In genomic region chr15:86124359-86124758, GRCm38 (mm10) we compare ENCODE assay signal across 9 mouse cellular contexts.
DNase-seq lines count a peak whose midpoint lies in the region; ATAC-seq and TF ChIP-seq lines count a peak whose summit lies in the region.
"Had no signal": no experiment of that assay in that cellular context is flagged by ENCODE, and none has a peak within 500 bp of the region (broad histone marks: within the 10 kb centered on the region; RNA-seq: fewer than 3 reads in every experiment).

No protein-coding gene starts in this region.

- peaks cover 65% of the 10 kb centered on the region for H3K36me3 ChIP-seq in heart, embryonic 10.5 days
- H3K36me3 ChIP-seq in embryonic facial prominence, embryonic 14.5 days (ENCODE audit: control insufficient read depth, insufficient read depth, low read length), result peaks cover 67% of the 10 kb centered on the region

- H3K4me3 ChIP-seq in heart, embryonic 10.5 days, result no peak overlapping the region
- no peak overlapping the region for H3K4me3 ChIP-seq in bone marrow, adult 2 months (replicated peaks; ENCODE audit: control insufficient read depth, low read depth, low read length)
- H3K4me3 ChIP-seq in embryonic facial prominence, embryonic 14.5 days (ENCODE audit: low read depth, low read length), result no peak overlapping the region
- H3K4me3 ChIP-seq: liver, embryonic 15.5 days had no signal

- TF ChIP-seq CTCF in bone marrow, adult 2 months (IDR thresholded peaks at IDR 0.05; ENCODE audit: control insufficient read depth, insufficient read depth, low read length), result peak; percentile 61

- peak; percentile 70 for ATAC-seq in embryonic facial prominence, embryonic 14.5 days (ENCODE audit: low read depth)

- TF ChIP-seq POLR2A in bone marrow, adult 2 months (IDR thresholded peaks at IDR 0.05; ENCODE audit: borderline replicate concordance, control insufficient read depth, low read depth, low read length), result no peak

- H3K27ac ChIP-seq in heart, embryonic 10.5 days, result no peak overlapping the region
- no peak overlapping the region for H3K27ac ChIP-seq in bone marrow, adult 2 months (ENCODE audit: control insufficient read depth, insufficient read depth, low read depth, low read length, poor library complexity)
- H3K27ac ChIP-seq in embryonic facial prominence, embryonic 14.5 days (replicated peaks; ENCODE audit: low read depth, low read length), result no peak overlapping the region
- H3K27ac ChIP-seq: liver, embryonic 15.5 days had no signal

- no peaks in the 10 kb centered on the region for H3K27me3 ChIP-seq in heart, embryonic 10.5 days (ENCODE audit: insufficient read depth, poor library complexity, severe bottlenecking)
- no peaks in the 10 kb centered on the region for H3K27me3 ChIP-seq in embryonic facial prominence, embryonic 14.5 days (replicated peaks; ENCODE audit: control insufficient read depth, insufficient read depth, low read length)
- H3K27me3 ChIP-seq: liver, embryonic 15.5 days had no signal

- no peaks in the 10 kb centered on the region for H3K9me3 ChIP-seq in heart, embryonic 10.5 days
- no peaks in the 10 kb centered on the region for H3K9me3 ChIP-seq in embryonic facial prominence, embryonic 14.5 days (ENCODE audit: control insufficient read depth, low read length)
- H3K9me3 ChIP-seq: liver, embryonic 15.5 days had no signal

- peaks cover 16% of the 10 kb centered on the region for H3K4me1 ChIP-seq in heart, embryonic 10.5 days
- no peaks in the 10 kb centered on the region for H3K4me1 ChIP-seq in bone marrow, adult 2 months (ENCODE audit: control insufficient read depth, insufficient read depth, low read length)
- no peaks in the 10 kb centered on the region for H3K4me1 ChIP-seq in embryonic facial prominence, embryonic 14.5 days (ENCODE audit: control insufficient read depth, insufficient read depth, low read length)

- H3K4me2 ChIP-seq in embryonic facial prominence, embryonic 14.5 days (ENCODE audit: low read depth, low read length), result no peak overlapping the region
- H3K4me2 ChIP-seq: liver, embryonic 15.5 days had no signal

- H3K9ac ChIP-seq in embryonic facial prominence, embryonic 14.5 days (ENCODE audit: low read depth, low read length), result no peak overlapping the region
- H3K9ac ChIP-seq: liver, embryonic 15.5 days had no signal

- WGBS in heart, embryonic 10.5 days, result 64% methylated on average over 1 of the region's 1 CpGs
- WGBS in bone marrow, adult 2 months, result 44% methylated on average over 1 of the region's 1 CpGs
- 45% methylated on average over 1 of the region's 1 CpGs for WGBS in embryonic facial prominence, embryonic 14.5 days

- DNase-seq in heart, adult 18-20 months, result peak; percentile 72 to 87
- DNase-seq in heart, embryonic 10.5 days (ENCODE audit: low spot score), result no peak
- peak; percentile 64 for DNase-seq in embryonic facial prominence, embryonic 14.5 days (ENCODE audit: low spot score)
- DNase-seq in heart, postnatal 4 days, result peak; percentile 88
- DNase-seq in layer of hippocampus, adult 9-11 months, result peak; percentile 60
- DNase-seq in lung, postnatal 36 days, result peak; percentile 87
- DNase-seq in right cerebral cortex, postnatal 4 days, result peak; percentile 80
